Mouse (Mus musculus) telencephalon, adult 2 months (tissue): ENCODE measurements around the gene Itga9.

Experiments used
- DNase-seq: peaks from one replicate; pipeline ENCODE4 v3.0.0-alpha.2; 2011; ENCODE audit warnings: low read depth, low spot score

The Itga9 gene

GRCm38 (mm10) chr9:118606817-118607371 is 404 bp downstream of the Itga9 start:
- no peak for DNase-seq

GRCm38 (mm10) chr9:118607701-118608401 is 1.4 kb downstream of the Itga9 start:
- DNase-seq: no peak

DNA sequence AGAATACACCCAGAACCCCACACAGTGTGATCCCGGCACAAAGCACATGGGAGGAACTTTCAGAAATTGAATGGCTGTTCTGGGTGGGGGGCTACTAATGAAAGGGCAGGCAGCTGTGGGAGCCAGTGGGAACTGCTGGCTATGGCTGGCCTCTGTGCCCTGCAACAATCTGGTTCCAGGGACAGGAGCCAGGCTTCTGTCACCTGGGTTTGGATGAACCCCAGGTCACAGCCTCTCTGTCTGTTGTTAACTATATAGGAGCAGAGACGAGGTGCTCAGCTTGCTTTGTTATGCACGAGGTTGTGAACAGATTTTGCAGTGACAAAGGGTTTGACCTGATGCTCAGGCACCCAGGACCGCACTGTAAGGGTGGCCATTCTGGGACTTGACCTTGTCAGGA is 2.1 kb downstream of the Itga9 start:
- no peak for DNase-seq

- no peak for DNase-seq
Measured at GRCm38 (mm10) chr9:118610060-118610459, 3.6 kb downstream of the Itga9 start.

DNA sequence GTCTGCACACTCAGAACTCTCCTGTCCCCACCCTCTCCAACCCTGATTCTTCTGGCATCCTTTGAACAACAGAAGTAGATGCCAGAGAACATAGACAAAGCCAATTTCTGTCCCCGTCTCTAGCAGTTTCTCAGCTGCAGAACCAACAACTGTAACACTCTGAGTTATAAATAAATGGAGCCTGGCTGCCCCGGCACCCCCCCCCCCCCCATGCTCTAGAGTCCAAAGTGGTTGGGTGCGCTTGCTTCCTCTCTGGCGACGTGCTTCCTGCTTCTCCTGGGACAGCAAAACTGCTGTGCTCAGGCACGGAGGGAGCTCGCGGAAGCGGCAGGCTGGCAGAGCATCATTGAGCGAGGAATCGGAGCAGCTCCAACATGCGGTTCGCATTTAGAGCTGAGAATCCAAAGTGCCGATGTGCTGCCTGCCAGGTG is 4.6 kb downstream of the Itga9 start:
- peak; percentile 50 for DNase-seq

GRCm38 (mm10) chr9:118611958-118612581 is 5.6 kb downstream of the Itga9 start:
- no peak for DNase-seq

- DNase-seq: no peak
Measured at GRCm38 (mm10) chr9:118617237-118617636, 10.7 kb downstream of the Itga9 start.

DNA sequence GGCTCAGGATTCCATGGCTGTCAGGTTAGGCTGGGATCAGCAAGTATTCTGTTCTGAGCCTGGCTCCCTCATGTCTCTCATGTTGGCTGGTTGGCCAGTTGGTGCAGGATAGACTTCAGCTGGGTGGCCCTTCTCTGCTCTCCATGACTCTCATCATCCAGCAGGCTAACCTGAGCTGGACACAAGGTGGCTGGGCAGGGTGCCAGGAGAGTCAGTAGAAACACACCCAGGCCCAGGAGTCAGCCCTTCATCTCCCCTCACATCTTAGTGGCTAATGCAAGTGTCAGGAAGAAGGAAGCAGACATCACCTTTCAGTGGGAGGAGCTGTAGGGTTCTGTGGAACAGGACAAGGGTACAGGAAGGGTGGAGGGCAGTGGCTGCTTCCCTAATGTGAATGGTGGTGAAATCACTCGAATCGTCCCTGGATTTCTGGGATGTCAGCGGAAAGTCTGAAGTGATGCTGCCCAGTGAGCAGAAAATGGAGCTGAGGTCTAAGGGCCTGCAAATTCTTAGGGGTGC is 12.3 kb downstream of the Itga9 start:
- no peak for DNase-seq

DNA sequence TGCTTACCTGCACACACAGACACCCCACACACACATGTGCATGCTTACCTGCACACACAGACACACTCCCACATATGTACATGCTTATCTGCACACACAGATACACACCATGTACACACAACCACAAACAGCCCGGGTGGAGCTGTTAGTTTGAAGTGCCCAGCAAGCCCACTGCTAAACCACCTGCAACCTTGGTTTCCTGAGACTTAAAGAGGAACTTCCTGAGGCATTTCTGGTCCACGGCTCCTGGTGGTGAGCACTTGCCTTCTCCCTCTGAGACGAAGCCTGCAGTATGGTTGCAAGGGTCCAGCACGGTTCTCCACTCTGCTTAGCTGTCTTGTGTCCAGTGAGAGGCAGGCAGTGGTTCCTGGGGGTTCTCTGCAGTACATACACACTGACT is 14.3 kb downstream of the Itga9 start:
- no peak for DNase-seq

GRCm38 (mm10) chr9:118621691-118622090 is 15.2 kb downstream of the Itga9 start:
- DNase-seq: no peak

DNA sequence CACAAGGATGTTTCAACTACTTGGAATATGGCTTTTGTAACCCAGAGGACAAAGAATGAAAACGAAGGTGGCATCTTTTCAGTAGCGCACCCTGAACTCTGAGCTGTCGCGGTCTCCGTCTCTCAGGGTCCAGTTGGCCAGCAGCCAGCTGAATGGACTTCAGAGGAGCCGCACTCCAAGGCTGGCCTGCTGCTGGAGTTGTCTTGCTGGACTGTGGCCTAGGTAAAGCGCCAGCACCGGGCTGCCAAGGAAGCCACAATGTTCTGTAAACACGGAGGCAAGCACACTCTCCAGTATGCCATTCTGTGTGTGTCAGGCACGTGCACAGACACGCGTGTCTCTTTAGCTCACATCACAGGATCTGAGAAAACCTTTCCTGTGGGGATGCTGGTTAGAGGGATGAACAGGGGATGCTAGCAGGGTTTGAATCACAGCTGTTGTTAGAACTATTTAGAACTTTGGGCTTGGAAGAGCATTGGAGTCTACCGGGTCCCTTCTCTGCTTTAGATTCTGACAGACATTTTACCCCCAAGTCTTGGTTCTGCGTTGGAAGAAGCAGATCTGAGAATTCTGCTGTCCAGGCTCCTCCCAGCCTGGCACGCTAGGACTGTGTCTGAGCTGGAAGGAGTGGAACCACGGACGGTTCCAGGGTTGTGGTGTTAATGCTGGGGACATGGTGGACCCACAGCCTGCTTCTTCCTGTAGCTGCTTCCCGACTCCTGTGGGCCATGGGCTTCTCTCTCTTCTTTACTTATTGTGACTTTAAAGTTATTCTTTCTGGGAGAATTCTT is 16.1 kb downstream of the Itga9 start:
- DNase-seq: no peak

GRCm38 (mm10) chr9:118623483-118623882 is 17.0 kb downstream of the Itga9 start:
- DNase-seq: no peak

- no peak for DNase-seq
Measured at GRCm38 (mm10) chr9:118624146-118624545, 17.7 kb downstream of the Itga9 start.

DNA sequence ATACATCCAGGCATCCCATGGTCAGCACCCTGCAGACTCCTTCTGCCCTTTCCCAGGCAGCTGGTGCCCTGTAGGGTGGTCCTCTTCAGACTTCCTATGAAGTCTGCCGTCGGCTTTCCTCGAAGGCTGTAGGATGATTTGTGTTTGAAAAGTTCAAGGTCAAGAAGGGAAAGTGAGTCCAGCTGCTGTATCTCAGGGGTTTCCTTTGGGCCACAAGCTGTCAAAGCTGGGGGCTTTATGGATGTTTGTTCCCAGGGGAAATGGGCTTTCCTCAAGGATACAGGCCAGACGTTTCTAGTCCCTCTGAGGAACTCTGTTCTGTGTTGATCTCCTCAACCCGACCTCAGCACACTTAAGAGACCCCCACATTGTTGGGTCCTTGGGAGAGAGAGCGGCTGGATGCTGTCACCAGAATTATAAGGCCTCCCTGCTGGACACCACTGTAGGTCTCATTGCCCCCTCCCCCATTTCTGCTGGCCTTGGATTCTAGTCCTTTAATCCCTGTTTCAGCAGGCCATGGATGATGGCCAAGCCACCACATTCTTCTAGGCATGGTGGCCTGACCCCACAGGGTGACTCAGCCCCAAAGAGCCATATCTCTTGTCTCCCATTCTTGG is 23.4 kb downstream of the Itga9 start:
- DNase-seq: no peak

- no peak for DNase-seq
Measured at GRCm38 (mm10) chr9:118631775-118632757, 25.6 kb downstream of the Itga9 start.

- DNase-seq: no peak
Measured at GRCm38 (mm10) chr9:118632758-118633143, 26.3 kb downstream of the Itga9 start.

DNA sequence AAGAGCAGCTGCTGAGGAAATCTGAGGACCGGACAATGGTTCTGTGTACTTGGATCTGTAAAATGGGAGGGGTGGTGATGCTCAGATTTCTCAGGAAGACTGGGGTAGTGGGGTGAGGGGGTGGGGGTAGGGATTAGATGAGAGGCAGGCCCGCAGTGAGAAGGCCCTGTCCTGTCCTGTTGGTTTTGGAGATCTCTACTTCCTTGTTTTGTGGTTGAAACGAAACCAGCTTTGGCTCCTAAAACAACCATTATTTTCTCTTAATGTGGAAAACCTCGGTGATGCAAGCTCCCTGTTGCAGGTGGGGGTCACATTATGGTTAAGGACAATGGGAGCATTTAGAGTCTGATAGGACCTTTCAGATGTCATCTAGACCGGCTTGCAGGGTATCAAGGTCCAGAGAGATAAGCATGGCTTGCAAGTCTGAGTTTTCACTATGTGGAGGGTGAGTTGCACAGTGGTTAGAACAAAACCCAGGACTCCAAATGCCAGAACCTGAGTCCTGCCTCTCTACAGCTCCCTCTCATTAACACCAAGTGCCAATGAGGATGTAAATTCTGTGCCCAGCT is 32.2 kb downstream of the Itga9 start:
- DNase-seq: no peak

DNA sequence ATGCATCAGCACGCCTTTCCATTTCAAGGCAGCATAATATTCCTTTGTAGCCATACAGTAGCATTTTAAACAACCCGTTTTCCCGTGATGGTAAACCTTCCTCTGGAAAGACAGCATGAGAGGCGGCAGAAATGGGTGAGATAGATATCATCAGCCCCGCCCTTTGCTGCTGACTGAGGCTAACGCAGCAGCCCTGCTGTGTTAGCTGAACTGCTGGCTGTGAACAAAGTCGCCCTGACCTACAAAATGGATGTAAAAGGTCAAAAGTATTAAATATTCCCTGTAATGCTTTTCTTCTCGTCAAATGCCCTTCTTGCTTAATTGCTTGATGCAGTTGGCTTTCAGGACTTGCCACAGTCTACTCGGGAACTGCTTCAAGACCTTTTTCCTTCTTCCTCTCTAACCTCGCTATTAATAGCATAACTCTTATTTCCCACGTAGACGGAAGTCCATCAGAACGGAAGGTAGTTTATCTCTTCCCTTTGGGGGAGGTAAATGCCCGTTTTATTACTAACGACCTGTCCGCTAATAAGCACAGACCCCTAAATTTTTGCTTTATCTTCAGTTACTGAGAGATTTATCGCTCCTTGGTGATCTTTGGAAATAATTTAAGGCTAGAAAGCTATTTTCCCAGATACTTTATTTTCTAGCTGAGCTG is 39.3 kb downstream of the Itga9 start:
- no peak for DNase-seq

GRCm38 (mm10) chr9:118647495-118647894 is 41.0 kb downstream of the Itga9 start:
- no peak for DNase-seq

DNA sequence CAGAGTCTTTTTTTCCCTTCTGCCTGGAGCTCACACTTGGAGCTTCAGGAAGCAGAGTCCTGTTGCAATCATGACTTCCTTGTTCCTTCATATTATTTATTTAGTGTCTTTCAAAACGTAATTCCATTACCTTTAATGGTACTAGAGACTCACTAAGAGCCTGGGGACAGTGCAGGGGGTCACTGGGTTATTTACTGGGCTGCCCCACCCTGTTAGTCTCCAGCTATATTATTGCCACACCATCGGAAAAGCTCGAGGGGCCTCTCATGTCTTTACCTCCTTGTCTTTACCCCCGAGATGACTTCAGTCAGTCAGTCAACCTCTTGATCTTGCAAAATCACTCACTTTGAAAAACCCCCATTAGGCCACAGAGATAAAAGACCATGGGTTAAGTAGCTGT is 44.5 kb downstream of the Itga9 start:
- no peak for DNase-seq
